Mouse (Mus musculus) embryonic stem cell, embryonic (primary cell): ENCODE data around the gene Arl15.

Experiments used
- CTCF ChIA-PET, 4 experiments: fragments of 300-600 bp in 2 of 4; fragments of 350-600 bp in 2 of 4; sonication (Branson Sonifier 250); formaldehyde crosslinking; loops; one replicate each; lab custom pipeline; 2022; ENCODE audit warnings: inconsistent platforms in 2 of 4; lab: Charles Lee
- POLR2A ChIA-PET, 4 experiments: fragments of 300-600 bp in 2 of 4; fragments of 350-600 bp in 2 of 4; sonication (Branson Sonifier 250); formaldehyde crosslinking; loops; one replicate each; lab custom pipeline; 2022; ENCODE audit warnings: antibody characterized with exemption in 4 of 4, inconsistent platforms in 1 of 4; lab: Charles Lee

Gene Arl15

GRCm38 (mm10) chr13:113901001-113901545 lies 106.8 kb downstream of the Arl15 start:
- POLR2A ChIA-PET: no interaction called here
- CTCF ChIA-PET: no interaction called here

DNA sequence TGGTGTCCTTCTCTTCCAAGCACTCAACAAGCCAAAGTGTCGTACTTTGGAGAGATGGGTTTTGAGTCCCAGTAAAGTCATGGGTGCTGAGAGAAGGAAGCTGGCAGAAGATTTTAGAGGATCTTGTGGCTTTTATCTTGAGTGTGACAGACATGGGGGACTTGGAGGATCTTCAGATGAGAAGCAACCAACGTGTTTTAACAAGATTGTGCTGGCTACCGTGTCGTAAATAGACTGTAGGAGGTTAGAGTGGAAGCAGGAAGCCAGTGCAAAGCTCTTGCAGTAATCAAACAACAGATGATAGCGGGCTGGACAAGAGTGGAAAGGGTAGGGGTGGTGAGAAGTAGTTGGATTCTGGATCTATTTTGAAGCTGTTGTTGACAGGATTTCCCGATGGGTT lies 109.0 kb downstream of the Arl15 start:
- ChIA-PET POLR2A (interaction anchor here in 1 of 4 experiments (0.7 to 1.8 kb wide), 6 partner anchors 9 to 103 kb away, joined by 3 read pairs; no protein-coding TSS in a partner anchor), CTCF (interaction anchor here in 1 of 4 experiments (0.6 kb wide), 1 partner anchor 50 kb away, joined by 3 read pairs; no protein-coding TSS in a partner anchor)

DNA sequence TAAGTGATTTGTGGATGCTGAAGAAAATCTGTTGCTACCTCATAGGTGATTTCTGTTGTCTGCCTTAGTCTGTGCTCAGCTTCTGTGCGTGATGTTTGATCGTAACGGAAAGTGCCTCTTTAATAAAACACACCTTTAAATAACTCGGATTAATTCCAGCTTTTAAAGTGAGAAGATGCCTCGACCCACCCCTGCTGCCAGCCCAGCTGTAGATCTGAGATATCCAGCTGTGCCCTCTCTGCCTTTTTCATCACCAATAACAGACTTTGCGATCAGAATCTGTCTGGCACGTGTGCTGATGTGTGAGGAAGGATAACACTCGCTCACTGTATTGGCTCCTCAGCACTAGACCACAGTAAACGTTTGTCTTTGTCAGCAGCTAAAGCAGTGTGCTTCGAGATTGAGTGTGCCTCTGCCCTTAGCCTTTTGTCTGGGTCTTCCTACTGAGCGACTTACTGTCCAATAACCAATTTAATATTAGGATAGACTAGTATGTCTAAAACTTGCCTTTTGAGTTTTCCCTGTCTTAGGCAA lies 117.7 kb downstream of the Arl15 start:
- ChIA-PET POLR2A (interaction anchor here in 2 of 4 experiments (0.6 to 1.4 kb wide), 3 partner anchors 18 to 663 kb away, joined by 3 to 5 read pairs (median 3); no protein-coding TSS in a partner anchor), CTCF (interaction anchor here in 1 of 4 experiments (0.5 kb wide), 1 partner anchor 444 kb away, joined by 3 read pairs; no protein-coding TSS in a partner anchor)

DNA sequence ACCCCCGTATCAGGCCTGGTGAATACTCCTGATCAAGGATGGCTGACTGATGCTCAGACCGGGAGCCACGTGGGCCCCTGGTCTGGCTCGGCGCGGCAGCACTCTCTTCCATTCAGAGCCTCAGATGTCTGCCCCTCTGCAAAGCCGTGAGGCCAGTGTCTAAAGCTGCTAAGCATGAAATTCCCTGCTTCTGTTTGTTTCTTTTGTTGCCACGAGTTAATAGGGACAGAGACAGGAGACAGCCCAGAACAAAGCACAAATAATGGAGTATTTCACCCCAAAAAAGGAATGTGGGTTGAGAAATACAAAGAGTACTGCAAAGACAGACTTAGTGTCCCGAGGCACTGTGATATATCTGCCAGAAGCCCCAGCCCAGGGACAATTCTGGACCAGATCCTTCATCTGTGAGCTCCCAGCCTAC lies 120.3 kb downstream of the Arl15 start:
- ChIA-PET POLR2A (interaction anchor here in 1 of 4 experiments (0.8 to 1.7 kb wide), 2 partner anchors 11 to 16 kb away, joined by 3 to 4 read pairs; no protein-coding TSS in a partner anchor), CTCF (no interaction called here)

DNA sequence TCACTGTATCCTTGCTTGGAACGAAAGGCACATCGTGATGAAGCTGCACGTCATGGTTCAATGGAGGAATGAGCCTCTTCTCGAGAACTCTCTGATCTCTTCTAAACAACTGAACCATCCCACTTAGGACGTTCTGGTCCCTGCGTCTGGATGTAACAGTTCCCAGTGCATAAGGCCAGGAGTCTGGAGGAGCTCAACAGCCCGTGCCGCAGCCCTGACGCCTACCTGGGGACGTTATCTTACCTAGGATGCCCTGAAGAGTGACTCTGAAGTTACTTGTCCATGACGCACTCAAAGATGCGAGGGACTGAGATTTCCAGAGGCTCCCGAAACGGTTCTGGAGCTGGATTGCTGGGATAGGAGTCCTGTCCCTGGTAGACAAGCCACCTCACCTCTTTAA lies 121.4 kb downstream of the Arl15 start:
- CTCF ChIA-PET: no interaction called here
- POLR2A ChIA-PET: interaction anchor here in 1 of 4 experiments (0.6 to 1.7 kb wide), 2 partner anchors 15 to 155 kb away, joined by 4 to 6 read pairs; no protein-coding TSS in a partner anchor

GRCm38 (mm10) chr13:113916761-113917160 lies 122.5 kb downstream of the Arl15 start:
- ChIA-PET CTCF (no interaction called here), POLR2A (interaction anchor here in 3 of 4 experiments (0.5 to 1.6 kb wide), 5 partner anchors 11 to 250 kb away, joined by 3 to 5 read pairs (median 3); no protein-coding TSS in a partner anchor)

- CTCF ChIA-PET: no interaction called here
- POLR2A ChIA-PET: interaction anchor here in 2 of 4 experiments (0.6 to 1.6 kb wide), 3 partner anchors 10 to 168 kb away, joined by 3 to 6 read pairs (median 5); no protein-coding TSS in a partner anchor
Measured at GRCm38 (mm10) chr13:113917376-113917775, 123.1 kb downstream of the Arl15 start.

GRCm38 (mm10) chr13:113917868-113918411 lies 123.6 kb downstream of the Arl15 start:
- ChIA-PET POLR2A (interaction anchor here in 2 of 4 experiments (0.6 to 1.6 kb wide), 4 partner anchors 11 to 168 kb away, joined by 3 to 6 read pairs (median 4); no protein-coding TSS in a partner anchor), CTCF (interaction anchor here in 1 of 4 experiments (0.6 kb wide), 1 partner anchor 120 kb away, joined by 3 read pairs; no protein-coding TSS in a partner anchor)

DNA sequence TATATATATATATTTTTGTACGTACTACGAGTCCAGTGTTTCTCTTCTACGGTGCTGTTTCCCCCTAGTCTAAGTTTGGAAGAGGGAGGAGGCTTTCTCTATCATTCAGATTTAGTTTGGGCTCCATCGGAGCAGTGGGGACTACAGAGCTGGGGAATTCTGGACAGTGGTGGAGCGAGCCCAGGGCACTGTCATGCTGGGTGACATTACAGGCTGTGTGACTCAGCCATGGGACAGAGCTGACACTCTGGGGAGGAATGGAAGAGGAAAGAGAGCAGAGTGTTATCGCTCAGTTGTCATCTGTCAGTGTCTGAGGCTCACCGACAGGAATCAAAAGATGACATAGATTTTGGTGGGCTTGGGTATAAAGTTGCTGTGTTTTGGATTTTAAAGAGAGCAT lies 124.4 kb downstream of the Arl15 start:
- CTCF ChIA-PET: no interaction called here
- POLR2A ChIA-PET: interaction anchor here in 1 of 4 experiments (0.9 to 1.2 kb wide), 3 partner anchors 10 to 16 kb away, joined by 3 to 5 read pairs (median 3); no protein-coding TSS in a partner anchor

GRCm38 (mm10) chr13:113935697-113936096 lies 141.4 kb downstream of the Arl15 start:
- POLR2A ChIA-PET: no interaction called here
- CTCF ChIA-PET: no interaction called here

DNA sequence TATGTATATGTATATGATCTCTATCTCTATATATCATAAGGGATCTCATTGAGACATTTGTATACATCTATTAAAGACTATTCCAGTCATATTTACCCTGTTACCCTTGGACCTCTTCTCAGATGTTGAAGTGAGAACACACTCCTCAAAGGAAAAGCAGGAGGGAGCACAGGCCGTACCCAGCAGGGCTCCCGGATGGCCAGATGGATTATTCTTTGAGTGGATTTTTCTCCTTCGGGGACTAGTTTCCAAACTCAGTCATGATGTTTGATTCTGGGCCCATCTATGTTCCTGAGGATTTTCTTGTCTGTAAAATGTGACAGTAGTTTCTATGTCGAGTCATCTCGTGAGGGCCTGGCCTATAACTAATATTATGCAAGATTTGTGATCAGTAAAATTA lies 142.9 kb downstream of the Arl15 start:
- CTCF ChIA-PET: no interaction called here
- POLR2A ChIA-PET: interaction anchor here in 1 of 4 experiments (1.4 kb wide), 1 partner anchor 13 kb away, joined by 3 read pairs; no protein-coding TSS in a partner anchor

GRCm38 (mm10) chr13:113938561-113938960 lies 144.3 kb downstream of the Arl15 start:
- CTCF ChIA-PET: no interaction called here

DNA sequence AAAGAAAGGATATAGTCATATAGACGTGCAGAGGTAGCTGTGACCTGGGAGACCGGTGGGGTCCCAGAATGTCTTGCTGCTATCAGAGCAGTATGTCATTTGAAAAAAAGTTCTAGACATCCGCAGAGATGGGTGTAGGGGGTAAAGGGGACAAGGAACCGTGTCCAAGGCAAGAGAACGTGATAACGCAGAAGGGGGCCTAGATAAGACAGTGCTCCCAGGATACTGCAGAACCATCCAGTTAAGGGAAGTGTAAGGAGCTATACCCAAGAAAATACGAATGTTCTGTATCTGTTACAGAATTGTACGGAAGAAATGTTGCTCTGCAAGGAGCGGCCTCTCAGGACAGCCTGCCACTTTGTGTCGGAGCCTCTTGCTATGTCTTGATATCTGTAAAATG lies 144.8 kb downstream of the Arl15 start:
- ChIA-PET CTCF (no interaction called here), POLR2A (interaction anchor here in 1 of 4 experiments (0.6 to 2.4 kb wide), 5 partner anchors 9 to 32 kb away, joined by 3 to 9 read pairs (median 5); no protein-coding TSS in a partner anchor)

More at GRCm38 (mm10) chr13:113938561-113938960, 144.3 kb downstream of the Arl15 start:
- POLR2A ChIA-PET: interaction anchor here in 1 of 4 experiments (0.6 to 1.5 kb wide), 3 partner anchors 15 to 31 kb away, joined by 4 to 7 read pairs (median 5); no protein-coding TSS in a partner anchor

DNA sequence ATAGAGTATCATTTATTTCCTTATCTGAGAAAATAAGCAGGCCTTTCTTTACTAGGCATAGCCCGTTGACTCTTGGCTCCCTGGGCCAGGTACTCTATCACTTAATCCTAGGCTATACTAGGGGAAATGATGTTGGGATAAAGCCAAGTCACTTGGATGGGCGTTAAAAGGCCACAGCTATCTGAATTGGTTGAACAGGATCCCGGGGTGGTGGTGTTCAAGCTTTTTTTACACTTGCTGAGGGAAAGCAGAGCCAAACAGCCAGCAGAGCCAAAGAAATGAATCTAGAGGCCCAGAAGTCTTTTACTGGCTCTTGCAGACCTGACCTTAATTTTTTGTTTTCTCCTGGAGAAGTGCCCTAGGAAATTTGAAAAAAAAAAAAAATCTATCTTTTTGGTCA lies 145.4 kb downstream of the Arl15 start:
- POLR2A ChIA-PET: interaction anchor here in 1 of 4 experiments (0.7 to 2.4 kb wide), 4 partner anchors 10 to 18 kb away, joined by 3 to 9 read pairs (median 6); no protein-coding TSS in a partner anchor
- CTCF ChIA-PET: no interaction called here

DNA sequence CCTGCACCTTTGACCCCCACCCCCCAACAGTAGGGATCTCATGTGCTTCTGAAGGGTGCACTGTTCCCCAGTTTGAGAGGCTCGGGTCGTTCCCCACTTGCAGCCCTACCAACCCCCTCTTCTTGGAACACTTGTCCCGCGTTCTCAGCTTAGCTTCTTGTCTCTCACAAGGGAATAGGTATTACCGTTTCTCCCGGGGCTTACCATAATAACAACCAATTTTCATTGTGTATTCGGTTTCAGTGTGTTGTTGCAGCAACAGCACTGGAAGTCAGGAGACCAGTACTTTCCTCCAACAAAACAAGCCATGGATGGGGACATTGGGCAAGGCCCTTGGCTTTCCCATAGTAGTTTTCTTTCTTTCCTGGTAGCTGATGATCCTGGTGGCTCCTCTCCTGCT lies 145.8 kb downstream of the Arl15 start:
- ChIA-PET CTCF (interaction anchor here in 1 of 4 experiments (1.0 kb wide), 1 partner anchor 125 kb away, joined by 3 read pairs; no protein-coding TSS in a partner anchor), POLR2A (interaction anchor here in 1 of 4 experiments (2.4 kb wide), 1 partner anchor 10 kb away, joined by 9 read pairs; no protein-coding TSS in a partner anchor)

- POLR2A ChIA-PET: interaction anchor here in 1 of 4 experiments (0.6 kb wide), 1 partner anchor 36 kb away, joined by 3 read pairs; no protein-coding TSS in a partner anchor
- CTCF ChIA-PET: no interaction called here
Measured at GRCm38 (mm10) chr13:113941943-113942342, 147.6 kb downstream of the Arl15 start.

DNA sequence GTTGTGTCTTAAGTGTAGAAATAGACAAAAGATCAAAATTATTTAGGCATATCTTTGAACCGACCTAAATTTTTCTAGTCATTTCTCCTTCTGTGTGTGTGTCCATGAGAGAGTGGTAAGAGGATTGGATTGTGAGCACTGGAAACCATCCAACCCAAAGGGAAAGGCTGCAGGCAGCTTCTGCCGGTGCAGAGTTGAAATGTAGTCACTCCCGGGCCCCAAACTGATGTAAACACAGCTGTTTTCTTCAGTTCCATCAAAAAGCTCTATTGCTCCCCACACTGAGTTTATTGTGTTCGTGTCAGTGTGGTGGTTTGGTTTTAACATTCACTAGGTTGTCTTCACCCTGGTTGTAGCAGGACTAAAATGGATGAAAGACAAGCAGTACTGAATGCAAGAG lies 153.2 kb downstream of the Arl15 start:
- POLR2A ChIA-PET: no interaction called here
- CTCF ChIA-PET: no interaction called here

DNA sequence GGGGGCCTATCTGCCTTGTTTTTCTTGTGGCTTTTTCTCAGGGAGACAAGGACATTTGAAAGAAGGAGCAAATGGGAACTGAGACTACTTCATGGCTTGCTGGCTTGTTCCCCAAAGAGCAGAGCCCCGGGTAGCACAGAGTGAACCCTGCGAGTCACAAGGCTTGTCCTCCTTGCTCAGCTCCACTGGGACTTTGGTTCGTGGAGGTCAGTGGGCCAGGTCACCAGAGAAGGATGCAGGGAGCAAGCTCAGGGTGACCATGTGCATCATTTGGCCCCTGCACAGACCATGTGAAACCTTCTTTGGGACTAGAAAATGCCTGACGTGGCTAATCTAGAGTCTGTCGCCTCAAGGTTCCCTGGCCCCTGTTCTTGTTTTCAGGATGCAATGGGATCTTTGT lies 155.4 kb downstream of the Arl15 start:
- ChIA-PET POLR2A (interaction anchor here in 2 of 4 experiments (0.7 to 1.2 kb wide), 5 partner anchors 12 to 176 kb away, joined by 3 read pairs; no protein-coding TSS in a partner anchor), CTCF (interaction anchor here in 1 of 4 experiments (0.6 to 0.7 kb wide), 2 partner anchors 836 to 1492 kb away, joined by 3 read pairs; no protein-coding TSS in a partner anchor)
